Mouse (Mus musculus): Measurements from ENCODE around the gene Phc1.

- TF ChIP-seq POLR2A (IDR thresholded peaks at IDR 0.05; ENCODE audit: insufficient read depth, low read depth, low read length) (no peak), CTCF (IDR thresholded peaks at IDR 0.05; ENCODE audit: insufficient read depth, low read depth, low read length) (no peak)
Measured at GRCm38 (mm10) chr6:122357089-122357488, 16.7 kb upstream of the Phc1 start.

Measured in olfactory bulb, adult 2 months (tissue).